Mouse (Mus musculus) bone marrow, adult 2 months (tissue): ENCODE measurements around the gene Pik3c2a.

Source experiments
- CTCF ChIP-seq: fragments of 200-500 bp; IDR thresholded peaks from 2 replicates; pipeline ENCODE4 v1.5.1; 2011; ENCODE audit warnings: low read length, control low read depth; ENCODE audit not compliant: control insufficient read depth, insufficient read depth
- POLR2A ChIP-seq: fragments of 200-500 bp; IDR thresholded peaks from 2 replicates; pipeline ENCODE4 v1.6.1; 2011; ENCODE audit warnings: low read depth, mild to moderate bottlenecking, control low read depth, low read length, borderline replicate concordance; ENCODE audit not compliant: control insufficient read depth

- TF ChIP-seq POLR2A, result no peak
- no peak for TF ChIP-seq CTCF
Measured at GRCm38 (mm10) chr7:116301661-116302311, 141.5 kb downstream of the Pik3c2a start.
